Mouse (Mus musculus) heart, postnatal 0 days (tissue): ENCODE results near the gene Atg9b. TPM values are rescaled to one million over a fixed set of nuclear protein-coding genes. Genes with fewer than 3 reads are reported as not detected.
A peak's percentile ranks its signal among the peaks of the same experiment; 100 is the strongest.

Source experiments
- ATAC-seq: fragments of 200-750 bp; cut with Nextera tagmentation; 2 replicates; pipeline ENCODE4 v1.8.0; 2017; ENCODE audit warnings: low read depth, moderate number of reproducible peaks, moderate library complexity; ENCODE audit not compliant: insufficient read depth
- DNase-seq: peaks from one replicate; pipeline ENCODE4 v3.0.0-alpha.2; 2016; ENCODE audit warnings: low spot score
- H3K27ac ChIP-seq: fragments of 300-500 bp; sonication (generic); 2 replicates; pipeline ENCODE4 v1.5.1; 2014; ENCODE audit warnings: low read depth, mild to moderate bottlenecking
- H3K27me3 ChIP-seq: fragments of 300-500 bp; sonication (generic); 2 replicates; pipeline ENCODE4 v1.6.1; 2014; ENCODE audit warnings: low read length, mixed read lengths; ENCODE audit not compliant: control insufficient read depth, insufficient read depth
- H3K36me3 ChIP-seq: fragments of 300-500 bp; sonication (generic); replicated peaks from 2 replicates; pipeline ENCODE4 v1.6.1; 2014; ENCODE audit warnings: low read length, mixed read lengths; ENCODE audit not compliant: control insufficient read depth, insufficient read depth
- H3K4me1 ChIP-seq: fragments of 300-500 bp; sonication (generic); 2 replicates; pipeline ENCODE4 v1.6.1; 2014; ENCODE audit warnings: antibody characterized with exemption; ENCODE audit not compliant: control insufficient read depth, insufficient read depth
- H3K4me2 ChIP-seq: fragments of 300-500 bp; sonication (generic); 2 replicates; pipeline ENCODE4 v1.6.1; 2014; ENCODE audit warnings: low read depth, mild to moderate bottlenecking, low read length, moderate library complexity
- H3K4me3 ChIP-seq: fragments of 300-500 bp; sonication (generic); 2 replicates; pipeline ENCODE4 v1.5.1; 2014; ENCODE audit warnings: low read depth, low read length
- H3K9ac ChIP-seq: fragments of 300-500 bp; sonication (generic); replicated peaks from 2 replicates; pipeline ENCODE4 v1.6.1; 2014; ENCODE audit warnings: low read depth, low read length, mixed read lengths
- H3K9me3 ChIP-seq: fragments of 300-500 bp; sonication (generic); replicated peaks from 2 replicates; pipeline ENCODE4 v1.6.1; 2016; ENCODE audit warnings: low read length; ENCODE audit not compliant: control insufficient read depth
- CTCF ChIP-seq: IDR thresholded peaks from 2 replicates; pipeline ENCODE4 v1.5.1; 2016; ENCODE audit warnings: antibody characterized with exemption, control low read depth, low read depth
- EP300 ChIP-seq: IDR thresholded peaks from 2 replicates; pipeline ENCODE4 v1.6.1; 2016; ENCODE audit warnings: antibody characterized with exemption, low read depth
- WGBS: fragments of 180-500 bp; shearing (Covaris S2); extraction: QIAGEN DNeasy Blood & Tissue Kit; methylation state at CpG from one replicate; pipeline ENCODE4 v1.1.7; 2014; 5-methylcytosine and 5-hydroxymethylcytosine counted together
- polyA plus RNA-seq: library from polyadenylated mRNA; unstranded; fragments of >200 nt; fragmentation: Nextera tagmentation; extraction: Ambion mirVana; gene quantifications from 2 replicates; pipeline ENCODE4 v1.2.1, GENCODE M21; 2015
- total RNA-seq: library from RNA; depleted of rRNA; stranded (reverse); fragments of >200 nt; gene quantifications from 2 replicates; pipeline ENCODE4 v1.2.3, GENCODE M21; 2014; ENCODE audit warnings: low replicate concordance

Atg9b gene
- total and polyA plus RNA-seq, 2 experiments from 2014 or later = 0.15 to 0.34 TPM

DNA sequence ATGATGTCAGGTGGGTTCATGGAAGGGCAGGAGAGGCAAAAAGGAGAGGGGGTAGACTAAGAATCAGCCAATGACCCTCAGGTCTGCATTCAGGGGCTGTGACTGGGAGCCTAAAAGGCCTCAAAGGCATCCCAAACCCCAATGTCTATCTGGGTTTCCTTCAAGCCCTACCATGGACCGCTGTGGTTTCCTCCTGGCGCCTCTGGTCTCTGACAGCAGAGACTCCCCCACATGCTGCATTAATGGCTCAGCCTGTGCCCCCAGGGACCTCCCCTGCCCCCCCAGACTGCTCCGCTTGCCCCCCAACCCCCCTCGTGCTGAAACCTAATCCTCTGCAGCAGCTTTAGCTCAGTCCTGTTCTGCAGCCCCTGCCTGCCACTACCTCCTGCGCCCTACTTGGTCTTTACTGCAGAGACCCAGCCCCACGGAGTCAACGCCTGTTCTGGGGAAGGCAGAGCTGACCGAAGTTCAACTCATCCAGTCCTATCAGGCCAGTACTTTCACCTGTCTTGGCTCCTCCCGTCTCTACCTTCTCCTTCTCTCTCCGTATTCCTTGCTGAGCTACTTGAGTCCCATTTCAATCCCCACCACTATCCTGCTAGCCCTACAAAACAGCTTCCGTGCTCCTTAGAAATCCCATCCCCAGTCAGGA is 21.2 kb upstream of the Atg9b start, which contains the start of gene Asic3:
TSS of gene Asic3 (plus strand) at position 351 of the 652 bp plus-strand sequence.
- no peak within 1 kb of the TSS for H3K27ac ChIP-seq
- H3K4me3 ChIP-seq = no peak within 1 kb of the TSS
- no peaks in the 10 kb centered on the region for H3K27me3 ChIP-seq
- DNase-seq (no peak), ATAC-seq (no peak)
- WGBS = 29% methylated on average over 11 of the region's 11 CpGs
- no peaks in the 10 kb centered on the region for H3K36me3 ChIP-seq
- TF ChIP-seq EP300 (no peak), CTCF (no peak)
- H3K9me3 ChIP-seq = no peaks in the 10 kb centered on the region
- no peak within 1 kb of the TSS for H3K4me2 ChIP-seq
- no peak within 1 kb of the TSS for H3K9ac ChIP-seq
- 0 out of 2 replicates have a peak, but pooled peaks cover 3% of the 10 kb centered on the region for H3K4me1 ChIP-seq

DNA sequence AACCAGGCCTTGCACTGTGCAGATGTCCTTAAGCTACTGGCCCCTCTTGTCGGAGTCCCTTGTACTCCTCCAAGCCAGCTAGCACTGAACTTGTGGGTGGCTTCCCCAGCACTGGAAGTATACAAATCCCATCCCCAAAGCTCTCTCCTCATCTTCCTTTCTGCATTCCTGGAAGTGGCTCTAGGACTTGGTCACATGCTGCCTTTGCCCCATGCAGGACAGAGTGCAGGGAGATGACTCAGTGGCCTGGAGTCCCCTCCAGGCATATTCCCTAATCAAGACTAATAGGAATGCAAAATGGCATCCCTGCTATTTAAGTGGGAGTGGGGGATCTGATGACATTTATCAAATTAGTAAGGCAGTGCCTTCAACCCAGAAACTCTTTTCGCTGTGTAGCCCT is 20.1 kb upstream of the Atg9b start:
- WGBS = 70% methylated on average over 2 of the region's 2 CpGs
- Histone ChIP-seq H3K4me1 (0 out of 2 replicates have a peak, but pooled peaks cover 3% of the 10 kb centered on the region), H3K27ac (no peak overlapping the region), H3K27me3 (no peaks in the 10 kb centered on the region), H3K4me3 (no peak overlapping the region), H3K9me3 (no peaks in the 10 kb centered on the region), H3K36me3 (0 out of 2 replicates have a peak, but pooled peaks cover 5% of the 10 kb centered on the region), H3K4me2 (no peak overlapping the region), H3K9ac (no peak overlapping the region)
- ATAC-seq (no peak), DNase-seq (no peak)
- no peak for TF ChIP-seq EP300
- TF ChIP-seq CTCF = no peak

DNA sequence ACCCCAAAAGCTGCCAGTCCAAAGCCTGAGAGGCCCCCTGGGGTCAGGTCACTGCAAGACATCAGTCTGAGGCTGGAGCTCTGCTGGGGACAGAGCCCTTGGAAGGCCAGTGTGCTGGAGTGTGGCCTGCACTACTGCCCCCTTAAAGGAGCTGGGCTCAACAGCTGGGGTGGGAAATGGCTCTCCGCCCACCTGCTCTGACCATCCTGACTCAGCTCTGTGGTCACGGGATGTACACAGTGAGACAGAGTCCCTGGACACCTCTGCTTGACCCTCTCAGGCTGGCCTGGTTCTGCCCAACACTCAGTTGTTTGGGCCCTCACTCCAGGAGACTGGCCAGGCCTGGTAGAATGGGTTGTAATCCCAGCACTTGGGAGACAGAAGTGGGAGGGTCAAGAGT is 17.5 kb upstream of the Atg9b start:
- Histone ChIP-seq H3K27me3 (no peaks in the 10 kb centered on the region), H3K36me3 (peaks cover 23% of the 10 kb centered on the region), H3K4me3 (no peak overlapping the region), H3K9me3 (no peaks in the 10 kb centered on the region), H3K27ac (no peak overlapping the region), H3K9ac (no peak overlapping the region), H3K4me1 (no peaks in the 10 kb centered on the region), H3K4me2 (no peak overlapping the region)
- DNase-seq (no peak), ATAC-seq (0 out of 2 replicates have a peak, but pooled peaks have one; percentile 11)
- 78% methylated on average over 2 of the region's 2 CpGs for WGBS
- TF ChIP-seq CTCF (no peak), EP300 (no peak)

DNA sequence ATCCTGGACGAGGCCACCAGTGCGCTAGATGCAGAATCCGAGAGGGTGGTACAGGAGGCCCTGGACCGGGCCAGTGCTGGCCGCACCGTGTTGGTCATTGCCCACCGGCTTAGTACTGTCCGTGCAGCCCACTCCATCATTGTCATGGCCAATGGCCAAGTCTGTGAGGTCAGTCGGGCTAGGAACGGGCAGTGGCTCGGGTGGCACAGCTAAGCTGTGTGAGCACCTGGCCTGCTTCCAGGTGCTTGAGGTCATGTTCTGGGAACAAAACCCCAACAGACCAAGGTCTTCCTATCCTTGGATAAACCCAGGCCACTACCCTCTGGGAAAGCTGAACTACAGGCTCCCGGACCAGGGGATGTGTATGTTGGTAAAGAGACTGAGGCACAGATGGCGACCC is 16.7 kb upstream of the Atg9b start:
- H3K36me3 ChIP-seq = peaks cover 31% of the 10 kb centered on the region
- no peaks in the 10 kb centered on the region for H3K27me3 ChIP-seq
- H3K4me2 ChIP-seq = no peak overlapping the region
- H3K9me3 ChIP-seq = no peaks in the 10 kb centered on the region
- DNase-seq (peak; percentile 27), ATAC-seq (peak; percentile 40; the same call in 1 of the 2 replicates)
- H3K4me1 ChIP-seq = no peaks in the 10 kb centered on the region
- WGBS = 78% methylated on average over 13 of the region's 13 CpGs
- TF ChIP-seq CTCF (no peak), EP300 (no peak)
- H3K4me3 ChIP-seq = no peak overlapping the region
- no peak overlapping the region for H3K27ac ChIP-seq
- no peak overlapping the region for H3K9ac ChIP-seq

DNA sequence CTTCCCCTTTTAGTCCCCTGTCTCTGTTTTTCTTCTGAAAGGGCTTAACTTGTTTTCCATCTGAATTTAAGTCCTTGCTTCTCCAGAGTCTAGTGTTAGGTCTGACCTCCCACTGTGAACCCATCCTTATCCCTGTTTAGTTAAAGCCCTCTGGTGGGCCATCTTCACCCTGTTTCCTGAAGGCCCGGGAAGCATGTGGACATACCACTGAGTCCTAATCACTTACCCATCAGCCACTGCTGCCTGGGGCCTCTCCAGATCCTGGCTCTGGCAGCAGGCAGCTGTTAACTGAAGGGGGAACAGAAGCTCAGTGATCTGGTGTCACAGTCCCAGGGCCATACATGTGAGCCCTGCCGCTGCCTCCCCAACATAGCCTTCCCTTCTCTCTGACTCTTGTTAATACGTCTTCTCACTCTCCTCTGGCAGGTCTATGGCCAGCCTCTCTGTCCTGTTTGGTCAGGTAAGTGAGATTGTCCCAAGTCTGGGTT is 13.5 kb upstream of the Atg9b start:
- Histone ChIP-seq H3K27me3 (no peaks in the 10 kb centered on the region), H3K4me3 (no peak overlapping the region), H3K4me1 (no peaks in the 10 kb centered on the region), H3K9me3 (no peaks in the 10 kb centered on the region), H3K9ac (no peak overlapping the region), H3K4me2 (no peak overlapping the region), H3K36me3 (peaks cover 54% of the 10 kb centered on the region), H3K27ac (no peak overlapping the region)
- TF ChIP-seq CTCF (no peak), EP300 (no peak)
- no peak for DNase-seq
- ATAC-seq = no peak
- WGBS = 52% methylated on average over 3 of the region's 3 CpGs
